Mouse (Mus musculus): Measurements from ENCODE around the gene 4931406P16Rik.
A peak's percentile ranks its signal among the peaks of the same experiment; 100 is the strongest.
"Not testable (repeated sequence)": the region's sequence is repeated elsewhere in the genome, so short reads cannot be mapped to it uniquely, and the experiment has no call there.

Gene 4931406P16Rik

DNA sequence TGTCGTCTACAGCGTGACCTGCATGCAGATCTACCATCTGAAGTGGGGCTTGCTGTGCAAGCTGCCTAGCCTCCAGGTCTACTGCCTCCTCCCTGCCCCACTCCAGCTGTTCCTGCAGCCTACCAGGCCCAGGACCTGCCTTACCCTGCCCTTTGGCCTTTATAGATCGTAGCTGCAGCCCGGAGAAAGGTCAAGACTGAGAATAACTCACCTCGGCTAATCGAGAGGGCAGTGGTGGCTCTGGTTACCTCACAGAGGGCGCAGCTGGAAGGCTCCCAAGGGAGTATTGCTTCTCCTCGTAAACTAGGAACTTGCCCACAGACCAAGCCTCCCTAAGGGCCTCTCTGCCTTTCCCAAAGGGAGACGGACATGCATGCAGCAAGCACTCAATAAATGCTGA lies 97.9 kb downstream of the 4931406P16Rik start:
- no peak for DNase-seq (ENCODE audit: inconsistent age in 2 of 2, low spot score in 1 of 2)

DNA sequence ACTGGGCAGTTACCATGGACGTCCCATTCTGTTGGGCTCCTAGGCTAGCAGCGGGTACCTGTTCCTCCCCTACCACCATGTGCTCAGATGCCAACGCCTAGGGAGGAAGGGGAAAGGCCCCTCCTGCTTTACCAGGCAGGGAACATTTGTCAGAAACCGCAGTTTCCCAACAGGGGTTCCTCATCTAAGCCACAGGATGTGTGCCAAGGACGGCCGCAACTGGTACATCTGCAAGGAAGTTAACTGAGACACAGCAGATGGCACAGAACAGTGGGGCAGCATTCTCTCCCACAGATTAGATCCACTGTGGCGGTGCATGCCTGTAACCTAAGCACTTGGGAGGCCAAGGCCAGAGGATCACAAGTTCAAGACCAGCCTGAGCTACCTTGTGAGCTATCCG lies 98.7 kb downstream of the 4931406P16Rik start:
- no peak for DNase-seq (ENCODE audit: inconsistent age in 2 of 2, low spot score in 1 of 2)

DNA sequence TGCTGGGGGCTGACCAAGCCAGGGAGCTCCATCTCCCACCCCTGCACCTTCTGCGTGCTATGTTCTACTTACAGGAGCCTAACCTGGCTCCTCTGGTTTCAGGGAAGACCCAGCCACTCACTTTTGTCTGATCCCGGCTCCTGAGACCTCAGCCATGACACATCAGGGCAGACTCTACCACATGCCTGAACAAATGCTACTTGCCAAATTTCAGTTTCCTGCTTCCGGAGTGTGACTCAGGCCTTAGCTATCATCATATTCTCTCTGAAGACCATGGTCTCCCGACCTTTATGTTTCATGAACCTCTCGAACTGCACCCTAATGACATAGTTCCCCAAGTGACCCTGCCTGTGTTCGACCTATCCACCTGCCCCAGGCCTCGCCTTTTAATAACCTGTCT lies 100.1 kb downstream of the 4931406P16Rik start:
- DNase-seq (ENCODE audit: inconsistent age in 2 of 2, low spot score in 1 of 2), result no peak

DNA sequence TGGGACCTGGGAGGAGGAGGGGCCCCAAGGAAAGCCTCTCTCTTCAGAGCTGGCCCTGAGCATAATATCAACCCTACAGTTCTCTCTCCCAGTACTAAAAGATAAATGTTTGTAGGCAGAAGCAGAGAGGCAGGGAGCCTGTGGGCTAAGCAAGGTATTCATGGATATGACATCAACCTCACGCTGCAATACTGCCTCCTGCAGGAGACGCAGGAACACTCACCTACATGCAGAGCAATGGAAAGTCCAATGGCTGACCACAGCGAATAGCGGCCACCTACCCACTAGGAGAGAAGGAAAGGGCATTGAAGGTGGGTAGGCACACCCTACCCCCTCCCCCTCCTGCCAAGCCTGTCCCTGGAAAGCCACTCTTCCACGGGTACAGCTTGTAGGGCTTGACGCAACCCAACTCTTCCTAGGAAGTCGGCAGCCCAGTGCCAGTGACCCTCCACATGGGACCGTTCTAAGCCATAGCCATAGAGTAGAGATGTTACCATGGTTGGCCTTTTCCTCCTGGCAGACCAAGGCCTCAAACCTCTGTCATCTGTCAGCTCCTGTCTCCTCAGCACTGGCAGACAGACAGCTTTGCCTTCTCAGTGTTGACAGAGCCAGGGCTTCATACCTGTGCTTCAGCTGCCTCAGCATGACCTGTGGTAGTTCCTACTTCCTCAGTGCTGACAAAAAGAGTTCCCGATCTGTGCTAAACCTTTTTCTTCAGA lies 105.2 kb downstream of the 4931406P16Rik start:
- no peak for DNase-seq (ENCODE audit: inconsistent age in 2 of 2, low spot score in 1 of 2)

DNA sequence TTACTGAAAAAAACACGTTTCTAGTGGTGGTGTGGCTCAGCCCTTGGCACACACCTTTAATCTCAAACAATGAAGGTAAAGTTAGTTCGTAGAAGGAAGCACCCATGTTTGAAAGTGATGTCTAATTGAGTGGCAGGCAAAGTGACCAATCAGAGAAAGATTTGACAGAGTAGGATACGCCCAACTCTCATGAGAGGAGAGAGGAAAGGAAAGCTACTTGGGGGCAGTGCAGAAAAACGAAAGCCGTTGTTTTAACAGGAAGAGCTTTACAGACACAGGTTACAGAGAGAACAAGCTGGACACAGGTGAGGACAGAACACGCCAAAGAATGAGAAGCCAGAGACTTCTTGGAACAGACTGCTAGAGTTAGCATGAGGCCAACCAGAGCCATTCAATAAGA lies 107.0 kb downstream of the 4931406P16Rik start:
- DNase-seq (ENCODE audit: inconsistent age in 2 of 2, low spot score in 1 of 2), result no peak

DNA sequence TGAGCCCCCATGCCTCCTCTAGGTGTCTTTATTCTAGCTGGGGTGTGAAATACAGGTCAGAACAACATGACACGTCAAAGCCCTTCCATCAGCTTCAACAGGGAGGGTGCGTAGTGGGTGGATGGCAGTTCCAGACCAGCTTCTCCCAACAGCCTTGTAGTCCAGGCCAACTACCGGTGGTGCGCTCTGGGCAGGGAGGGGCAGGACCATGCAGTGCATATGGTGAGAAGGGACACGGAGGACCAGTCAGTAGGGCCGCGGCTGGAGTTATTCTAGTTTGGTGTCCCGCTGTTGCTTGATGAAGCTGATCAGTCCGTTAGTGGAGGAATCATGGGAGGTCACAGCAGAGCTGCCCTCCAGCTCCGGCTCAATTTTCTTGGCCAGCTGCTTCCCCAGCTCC lies 111.2 kb downstream of the 4931406P16Rik start:
- not testable (repeated sequence) for DNase-seq (ENCODE audit: inconsistent age in 2 of 2, low spot score in 1 of 2)

DNA sequence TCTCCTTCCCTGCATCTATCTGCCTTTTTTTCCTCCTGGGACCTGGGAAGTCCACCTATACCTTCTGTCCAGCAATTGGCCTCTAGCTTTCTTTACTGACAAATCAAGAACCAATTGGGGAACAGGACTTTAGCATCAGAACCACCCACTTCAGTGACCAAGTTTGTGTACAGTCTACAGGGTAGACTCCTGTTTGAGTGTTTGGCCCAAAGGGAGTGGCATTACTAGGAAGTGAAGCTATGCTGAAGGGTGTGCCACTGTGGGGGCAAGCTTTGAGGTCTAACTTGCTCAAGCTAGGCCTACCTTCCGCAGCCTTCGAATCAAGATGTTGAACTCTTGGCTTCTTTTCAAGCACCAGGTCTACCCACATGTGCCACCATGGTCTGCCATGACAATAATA lies 112.5 kb downstream of the 4931406P16Rik start:
- DNase-seq (ENCODE audit: inconsistent age in 2 of 2, low spot score in 1 of 2), result no peak

DNA sequence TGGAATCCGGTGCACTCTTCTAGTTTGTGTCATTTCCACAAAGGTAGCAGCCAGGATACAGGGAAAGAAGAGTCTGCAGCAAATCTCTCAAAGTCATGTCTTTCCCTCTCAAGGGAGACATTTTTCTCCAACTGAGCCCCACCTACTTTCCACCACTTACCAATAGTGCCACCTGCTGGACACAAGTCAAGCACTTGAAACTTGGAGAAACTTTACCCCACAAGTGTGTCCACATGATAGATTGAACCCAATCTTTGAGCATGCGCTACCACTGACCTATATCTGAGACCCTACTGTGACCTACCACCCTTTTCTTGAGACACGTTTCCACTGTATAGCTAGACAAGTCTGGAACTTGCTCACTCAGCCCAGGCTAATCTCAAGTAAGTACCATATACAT lies 115.0 kb downstream of the 4931406P16Rik start:
- peak in 1 of 2 experiments; percentile 74 for DNase-seq (ENCODE audit: inconsistent age in 2 of 2, low spot score in 1 of 2)

DNA sequence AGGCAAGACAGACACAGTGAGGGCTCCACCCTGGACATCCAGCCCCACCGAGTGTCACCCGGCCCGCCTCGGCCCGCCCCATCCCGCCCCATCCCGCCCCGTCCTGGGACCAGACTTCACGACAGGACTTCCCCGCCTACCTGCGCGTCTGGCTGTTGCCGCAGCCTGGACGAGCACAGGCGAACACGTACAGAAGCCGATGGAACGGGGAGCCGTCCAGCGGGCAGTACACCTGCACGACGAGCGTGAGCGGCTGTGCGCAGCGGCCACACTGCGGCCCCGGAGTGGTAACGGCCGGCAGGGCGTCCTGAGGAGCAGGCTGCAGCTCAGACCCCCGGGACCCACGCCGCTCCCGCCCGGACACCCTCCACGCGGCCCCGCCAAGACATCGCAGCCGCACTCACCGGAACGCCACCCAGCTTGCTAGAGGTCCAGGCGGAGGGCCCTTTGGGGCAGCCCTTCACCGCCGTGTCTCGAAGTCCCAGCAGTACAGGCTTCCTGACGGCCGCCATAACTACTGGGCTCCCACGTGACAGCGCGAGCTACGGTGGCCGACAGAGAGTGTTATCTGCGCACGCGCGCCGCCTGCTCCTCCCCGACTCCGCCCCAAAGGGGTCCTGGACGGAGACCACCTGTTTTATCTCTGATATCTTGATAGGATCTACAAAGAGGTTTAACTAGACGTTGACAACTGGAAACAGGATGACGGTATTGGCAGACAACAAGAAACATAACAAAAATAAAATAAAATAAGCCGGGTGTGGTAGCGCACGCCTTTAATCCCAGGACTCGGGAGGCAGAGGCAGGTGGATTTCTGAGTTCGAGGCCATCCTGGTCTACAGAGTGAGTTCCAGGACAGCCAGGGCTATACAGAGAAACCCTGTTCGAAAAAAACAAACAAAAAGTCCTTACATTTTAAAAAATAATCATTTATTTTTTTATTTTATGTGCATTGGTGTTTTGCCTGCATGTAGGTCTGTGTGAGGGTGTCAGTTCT lies 116.9 kb downstream of the 4931406P16Rik start, which contains the start of gene Pdcd2l:
Gene Pdcd2l, minus strand, starts transcription at position 530 of the 997 bp plus-strand sequence.
- peak; percentile 94 to 97 for DNase-seq (ENCODE audit: inconsistent age in 2 of 2, low spot score in 1 of 2)

DNA sequence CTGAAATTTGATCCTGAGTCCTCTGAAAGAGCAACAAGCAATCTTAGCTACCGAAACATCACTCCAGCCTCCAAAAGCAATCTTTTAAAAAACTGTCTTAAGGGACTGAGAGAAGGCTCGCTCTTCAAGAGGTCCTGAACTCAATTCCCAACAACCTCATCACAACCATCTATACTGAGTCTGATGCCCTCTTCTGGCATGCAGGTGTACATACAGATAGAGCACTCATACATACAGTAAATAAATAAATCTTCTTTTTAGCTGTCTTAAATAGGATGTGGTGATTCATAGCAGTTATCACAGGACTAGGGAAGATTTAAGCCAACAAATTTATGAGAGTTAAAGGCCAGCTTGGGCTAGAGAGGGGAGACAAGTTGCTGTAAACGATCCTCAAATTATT lies 117.7 kb downstream of the 4931406P16Rik start:
- no peak for DNase-seq (ENCODE audit: inconsistent age in 2 of 2, low spot score in 1 of 2)

DNA sequence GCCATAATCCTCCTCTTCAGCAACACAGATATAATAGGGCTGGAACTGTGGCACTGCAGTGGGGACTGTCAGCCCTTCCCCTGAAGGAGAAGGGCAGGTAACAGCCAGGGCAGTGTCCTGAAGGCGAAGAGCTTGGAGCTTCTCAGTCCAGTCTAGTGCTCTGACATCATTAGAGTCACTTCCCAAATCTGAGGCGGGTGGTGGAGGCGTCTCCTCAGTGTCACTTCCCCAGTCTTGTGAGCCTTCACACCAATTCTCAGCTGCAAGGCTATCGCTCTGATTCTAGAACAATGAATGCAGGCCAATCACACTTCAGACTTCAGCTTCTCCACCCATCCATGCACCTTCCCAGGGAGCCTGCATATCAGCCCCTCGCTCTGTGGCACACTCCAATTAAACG lies 120.5 kb downstream of the 4931406P16Rik start:
- no peak for DNase-seq (ENCODE audit: inconsistent age in 2 of 2, low spot score in 1 of 2)

DNA sequence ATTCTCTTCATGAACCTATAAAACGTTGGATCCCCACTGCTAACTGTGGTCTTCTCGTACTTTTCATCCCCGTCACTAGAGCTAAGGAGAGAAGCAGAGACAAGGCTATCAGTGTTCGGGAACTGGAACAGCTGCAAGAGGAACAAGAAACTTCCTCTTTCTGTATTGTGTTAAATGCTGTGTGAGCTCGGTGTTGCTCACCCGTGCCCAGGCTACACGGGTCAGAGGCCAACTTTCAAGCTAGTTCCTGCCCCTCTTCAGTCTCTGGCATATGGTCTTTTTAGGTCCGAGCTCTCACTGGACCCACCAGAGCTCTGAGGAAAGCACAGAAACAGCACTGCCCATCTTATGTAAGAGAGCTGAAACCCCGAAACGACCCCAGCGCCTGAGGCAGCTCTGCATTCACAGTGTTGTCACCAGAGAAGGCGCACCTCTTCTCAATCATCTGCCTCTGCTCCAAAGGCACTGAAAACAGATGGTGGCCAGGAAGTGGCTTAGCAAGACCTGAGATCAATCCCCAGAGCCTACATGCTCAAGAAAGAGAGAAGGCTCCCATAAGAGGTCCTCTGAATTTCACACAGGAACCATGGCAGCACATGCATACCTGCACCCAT lies 123.9 kb downstream of the 4931406P16Rik start:
- no peak for DNase-seq (ENCODE audit: inconsistent age in 2 of 2, low spot score in 1 of 2)

All from adrenal gland, adult (tissue).